Mouse (Mus musculus) kidney, postnatal 10 days (tissue): Measurements from ENCODE around the gene Gm4969.
A peak's percentile ranks its signal among the peaks of the same experiment; 100 is the strongest.

Source experiments
- DNase-seq: peaks from one replicate; pipeline ENCODE4 v3.0.0; 2021; ENCODE audit warnings: mixed read lengths

The Gm4969 gene

DNA sequence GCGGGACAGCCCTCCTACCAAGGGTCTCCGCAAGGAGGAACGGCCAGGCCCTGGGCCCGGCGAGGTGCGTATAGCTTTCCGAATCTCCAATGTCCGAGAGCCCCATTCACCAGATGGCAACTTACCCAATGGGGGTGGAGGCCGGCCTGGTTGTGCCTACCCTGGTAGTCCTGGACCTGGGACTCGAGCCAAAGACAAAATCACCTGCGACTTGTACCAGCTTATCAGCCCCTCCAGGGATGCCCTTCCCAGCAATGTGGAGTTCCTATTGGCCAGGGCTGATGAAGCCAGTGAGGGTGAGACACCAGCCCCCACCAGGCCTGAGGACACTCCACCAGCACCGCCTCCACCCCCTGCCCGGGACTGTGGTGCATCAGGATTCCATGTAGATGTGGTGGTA, 18.0 kb upstream of the Gm4969 start:
- no peak for DNase-seq

GRCm38 (mm10) chr7:19131324-19131848, 13.2 kb upstream of the Gm4969 start:
- peak; percentile 99 for DNase-seq

- DNase-seq, result no peak
Measured at GRCm38 (mm10) chr7:19130657-19131056, 12.5 kb upstream of the Gm4969 start.

DNA sequence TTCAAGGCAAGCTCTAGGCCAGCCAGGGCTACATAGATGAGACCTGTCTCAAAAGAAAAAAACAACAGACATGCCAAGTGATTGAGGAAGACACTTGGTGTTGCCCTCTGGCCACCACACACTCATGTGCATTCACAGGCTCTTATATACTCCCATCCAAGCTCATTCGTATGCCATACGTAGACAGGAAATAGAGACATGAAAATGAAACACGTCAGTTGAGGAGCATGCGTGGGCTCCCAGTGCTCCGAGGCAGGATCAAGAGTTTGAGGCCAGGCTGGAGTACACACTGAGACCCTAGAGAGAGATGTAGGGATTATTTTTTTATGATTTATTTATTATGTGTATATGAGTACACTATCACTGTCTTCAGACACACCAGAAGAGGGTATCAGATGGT, 11.2 kb upstream of the Gm4969 start:
- DNase-seq, result no peak

DNA sequence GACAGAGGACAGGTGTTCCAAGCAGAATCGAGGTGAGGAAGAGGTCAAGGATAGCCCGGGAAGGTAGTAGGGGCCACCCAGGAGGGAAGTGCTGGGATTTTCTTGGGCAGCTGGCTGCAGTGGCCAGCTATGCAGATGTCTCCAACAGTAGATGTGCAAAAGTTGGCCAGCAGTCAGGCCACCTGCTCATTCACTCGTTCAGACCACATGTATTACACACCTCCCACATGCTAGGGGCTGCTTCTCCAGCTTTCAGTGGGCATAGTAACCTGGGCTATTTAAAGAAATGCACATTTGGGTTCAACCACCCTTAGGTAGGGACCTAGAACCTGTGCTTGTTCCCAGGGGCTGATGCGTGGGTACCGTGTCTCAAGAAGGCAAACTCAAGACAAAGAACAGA, 9.6 kb upstream of the Gm4969 start:
- DNase-seq, result no peak

DNA sequence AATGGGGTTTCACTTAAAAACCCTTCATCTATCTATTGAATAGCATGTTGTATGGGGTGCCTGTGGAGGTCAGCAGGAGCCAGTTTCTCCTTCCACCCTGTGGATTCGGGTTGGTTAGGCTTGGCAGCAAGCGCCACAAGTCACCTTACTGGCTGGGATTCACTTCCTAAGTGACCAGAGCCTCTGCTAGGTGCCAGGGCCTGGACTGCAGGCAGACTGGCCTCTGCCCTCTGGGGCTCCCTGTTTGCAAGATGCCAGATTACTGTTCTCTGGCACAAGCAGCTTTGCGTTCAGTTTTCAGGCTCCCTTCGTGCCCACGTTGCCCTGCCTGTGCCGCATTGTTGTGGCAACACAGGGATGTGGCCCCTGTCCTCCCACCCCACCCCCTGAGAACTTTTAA, 6.5 kb upstream of the Gm4969 start:
- no peak for DNase-seq

- DNase-seq, result peak; percentile 65
Measured at GRCm38 (mm10) chr7:19121686-19122085, 3.5 kb upstream of the Gm4969 start.

- peak; percentile 94 for DNase-seq
Measured at GRCm38 (mm10) chr7:19119631-19120429, 1.7 kb upstream of the Gm4969 start, which contains the start of gene Fbxo46. Gene Fbxo46 (plus strand): TSS chr7:19119859.

DNA sequence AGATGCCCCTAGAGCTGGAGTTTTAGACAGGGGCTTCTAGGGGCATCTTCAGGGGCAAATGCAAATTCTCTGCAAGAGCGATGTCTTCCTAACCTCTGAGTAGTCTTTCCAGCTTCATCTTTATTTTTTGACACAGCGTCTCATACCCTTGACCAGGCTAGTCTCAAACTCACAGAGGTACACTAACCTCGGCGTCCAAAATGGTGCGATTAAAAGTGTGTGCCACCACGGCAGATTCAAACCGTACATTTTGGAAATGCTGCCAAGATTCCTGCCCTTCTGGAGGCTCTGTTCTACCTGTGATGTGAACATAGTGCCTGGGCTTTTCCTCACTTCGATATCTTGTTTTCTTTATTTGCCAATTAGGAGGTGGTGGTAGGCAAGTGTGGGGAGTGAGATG, 915 bp upstream of the Gm4969 start:
- no peak for DNase-seq

DNA sequence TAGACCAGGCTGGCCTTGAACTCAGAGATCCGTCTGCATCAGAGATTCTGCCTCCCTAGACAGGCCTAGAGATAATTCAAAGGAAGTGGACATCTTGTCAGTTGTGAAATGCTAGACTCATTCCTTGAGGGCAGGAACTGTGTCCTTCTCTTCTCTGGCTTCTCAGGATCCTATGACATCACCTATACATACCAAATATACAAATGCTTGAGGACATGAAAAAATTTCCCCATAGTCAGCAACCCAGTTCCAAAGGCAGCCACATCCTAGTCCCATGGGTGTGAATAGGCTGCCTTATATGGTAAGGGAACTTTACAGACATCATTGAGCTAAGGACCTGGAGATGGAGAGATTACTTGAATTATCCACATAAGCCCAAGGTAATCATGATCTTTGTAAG, 8.6 kb downstream of the Gm4969 start:
- no peak for DNase-seq

DNA sequence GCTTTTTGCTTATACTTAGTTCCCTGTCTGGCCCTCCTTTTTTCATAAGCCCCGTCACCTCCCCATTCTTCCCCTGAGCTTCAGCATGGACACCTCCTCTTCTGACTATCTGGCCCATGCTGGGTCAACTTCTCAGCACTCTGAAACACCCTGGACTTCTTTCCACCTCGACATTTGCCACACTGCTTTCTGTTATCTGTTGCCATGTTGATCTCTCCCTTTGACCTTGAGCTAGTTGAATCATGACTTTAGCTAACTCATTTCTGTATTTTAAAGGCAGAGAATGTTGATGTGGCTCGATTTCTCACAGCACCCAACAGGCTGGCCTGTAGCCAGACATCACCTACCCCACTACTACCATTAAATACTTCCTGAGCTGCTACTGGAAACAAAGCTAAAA, 10.7 kb downstream of the Gm4969 start:
- DNase-seq, result no peak

DNA sequence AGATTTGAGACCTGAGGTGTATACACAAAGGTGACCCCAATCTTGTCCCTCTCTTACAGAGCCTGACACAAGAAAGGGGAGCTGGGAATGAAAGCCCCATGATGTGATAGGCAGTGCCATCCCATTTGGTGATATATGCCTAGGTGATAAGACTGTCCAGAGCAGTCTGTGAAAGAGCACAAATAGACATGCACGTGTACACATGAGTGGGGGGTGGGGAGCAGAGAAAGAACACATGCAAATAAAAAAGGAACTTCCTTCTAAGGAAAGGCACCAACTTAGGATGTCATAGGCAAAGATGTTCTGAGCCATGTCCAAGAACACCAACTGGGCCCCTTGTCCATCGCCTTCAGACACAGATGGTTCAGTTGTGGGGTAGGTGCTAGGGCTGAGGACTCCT, 13.7 kb downstream of the Gm4969 start:
- DNase-seq, result no peak

DNA sequence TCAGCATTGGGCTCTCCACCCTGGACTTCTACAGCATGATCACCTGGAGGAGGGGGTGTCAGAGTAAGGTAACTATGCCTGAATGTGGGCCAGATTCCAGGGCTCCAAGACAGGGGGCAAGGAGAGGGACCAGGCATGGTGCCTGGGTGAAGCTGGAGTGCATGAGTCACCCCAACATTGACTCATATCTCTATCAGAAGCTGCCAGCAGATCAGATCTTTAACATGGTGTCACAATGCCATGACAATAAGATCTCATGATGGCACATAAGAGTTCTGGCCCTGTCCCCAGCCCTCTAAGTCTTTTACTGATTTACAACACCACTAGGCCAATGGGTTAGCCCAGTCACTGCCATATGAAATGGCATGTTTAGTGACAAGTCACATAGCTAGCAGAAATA, 14.4 kb downstream of the Gm4969 start:
- no peak for DNase-seq

DNA sequence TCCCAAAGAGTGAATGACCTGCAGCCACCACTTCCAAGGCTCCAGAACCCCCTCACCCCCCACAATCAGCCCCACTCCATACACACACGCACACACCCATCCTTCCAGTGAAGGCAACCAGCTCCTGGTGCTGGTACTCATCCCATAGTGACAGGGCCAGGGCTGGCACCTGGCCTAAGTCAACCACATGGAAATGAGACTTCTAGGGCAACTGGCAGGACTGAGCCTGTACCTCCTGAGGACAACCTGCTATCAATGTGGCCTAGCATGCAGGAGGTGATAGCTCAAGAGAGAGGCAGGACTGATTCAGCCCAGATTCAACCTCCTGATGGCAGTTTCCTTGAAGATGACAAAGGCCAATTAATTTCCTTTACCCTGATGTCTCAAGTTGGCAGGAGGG, 17.9 kb downstream of the Gm4969 start:
- DNase-seq, result no peak

GRCm38 (mm10) chr7:19098811-19099210, 19.4 kb downstream of the Gm4969 start:
- no peak for DNase-seq

- DNase-seq, result no peak
Measured at GRCm38 (mm10) chr7:19097863-19098262, 20.3 kb downstream of the Gm4969 start.

GRCm38 (mm10) chr7:19097217-19097616, 21.0 kb downstream of the Gm4969 start:
- DNase-seq, result no peak

- no peak for DNase-seq
Measured at GRCm38 (mm10) chr7:19096421-19096976, 21.7 kb downstream of the Gm4969 start.

GRCm38 (mm10) chr7:19095751-19096110, 22.4 kb downstream of the Gm4969 start:
- peak; percentile 88 for DNase-seq

DNA sequence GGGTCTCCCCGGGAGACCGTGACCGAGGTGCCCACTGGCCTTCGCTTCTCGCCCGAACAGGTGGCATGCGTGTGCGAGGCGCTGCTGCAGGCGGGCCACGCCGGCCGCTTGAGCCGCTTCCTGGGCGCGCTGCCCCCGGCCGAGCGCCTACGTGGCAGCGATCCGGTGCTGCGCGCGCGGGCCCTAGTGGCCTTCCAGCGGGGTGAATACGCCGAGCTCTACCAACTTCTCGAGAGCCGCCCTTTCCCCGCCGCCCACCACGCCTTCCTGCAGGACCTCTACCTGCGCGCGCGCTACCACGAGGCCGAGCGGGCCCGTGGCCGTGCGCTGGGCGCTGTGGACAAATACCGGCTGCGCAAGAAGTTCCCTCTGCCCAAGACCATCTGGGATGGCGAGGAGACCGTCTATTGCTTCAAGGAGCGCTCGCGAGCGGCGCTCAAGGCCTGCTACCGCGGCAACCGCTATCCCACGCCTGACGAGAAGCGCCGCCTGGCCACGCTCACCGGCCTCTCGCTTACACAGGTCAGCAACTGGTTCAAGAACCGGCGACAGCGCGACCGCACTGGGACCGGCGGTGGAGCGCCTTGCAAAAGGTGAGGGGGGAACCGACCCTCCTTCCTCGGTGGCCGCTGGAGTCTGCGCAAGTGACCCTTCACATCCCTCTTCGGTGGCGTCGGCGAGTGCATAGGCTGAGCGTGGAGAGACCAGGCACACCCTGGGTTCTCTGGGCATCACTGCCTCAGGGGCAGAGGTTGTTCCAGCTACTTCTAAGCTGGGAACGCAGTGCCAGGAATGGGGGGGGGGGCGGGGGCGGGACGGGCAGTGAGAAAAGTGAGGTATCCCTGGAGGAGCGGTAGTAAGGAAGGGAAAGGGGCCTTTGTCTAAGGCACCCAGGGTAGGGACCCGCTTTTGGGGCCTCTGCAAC, 23.1 kb downstream of the Gm4969 start:
- DNase-seq, result peak; percentile 80

GRCm38 (mm10) chr7:19094471-19094825, 23.7 kb downstream of the Gm4969 start, which contains the start of gene Six5:
Gene Six5 (plus strand): TSS chr7:19094594.
- DNase-seq, result peak; percentile 81

DNA sequence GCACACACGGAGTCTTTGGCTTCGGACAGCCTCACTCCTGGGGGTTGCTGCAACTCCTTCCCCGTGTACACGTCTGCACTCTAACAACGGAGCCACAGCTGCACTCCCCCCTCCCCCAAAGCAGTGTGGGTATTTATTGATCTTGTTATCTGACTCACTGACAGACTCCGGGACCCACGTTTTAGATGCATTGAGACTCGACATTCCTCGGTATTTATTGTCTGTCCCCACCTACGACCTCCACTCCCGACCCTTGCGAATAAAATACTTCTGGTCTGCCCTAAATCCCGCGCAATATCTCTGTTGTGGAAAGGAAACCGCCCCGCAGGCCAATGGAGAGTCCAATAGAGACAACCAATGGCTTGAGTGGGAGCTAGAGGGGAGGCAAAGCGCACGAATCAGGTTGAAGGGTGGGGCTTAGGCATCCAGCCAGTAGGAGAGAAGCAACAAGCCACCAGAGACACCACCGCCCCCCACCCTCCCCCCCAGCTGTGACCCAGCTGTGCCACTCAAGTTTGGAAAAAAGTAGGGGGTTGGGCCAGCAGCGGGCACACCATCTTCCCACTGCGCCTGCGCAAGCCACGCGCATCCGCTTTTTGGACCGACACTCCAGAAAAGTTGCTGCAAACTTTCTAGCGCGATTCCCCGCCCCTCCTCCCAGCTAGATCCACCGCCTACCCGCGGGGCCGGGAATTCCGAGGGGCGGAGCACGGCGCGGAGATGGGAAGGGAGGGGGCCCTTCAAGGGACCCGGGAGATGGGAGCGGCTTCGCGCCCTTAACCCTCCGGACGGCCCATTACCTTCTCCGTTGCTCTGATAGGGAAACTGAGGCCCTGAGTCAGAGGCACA, 24.4 kb downstream of the Gm4969 start:
- peak; percentile 99 for DNase-seq

GRCm38 (mm10) chr7:19093174-19093521, 25.0 kb downstream of the Gm4969 start:
- peak; percentile 93 for DNase-seq
